Mouse (Mus musculus): Measurements from ENCODE around the gene Tmprss3. TPM values are rescaled to one million over a fixed set of nuclear protein-coding genes. Genes with fewer than 3 reads are reported as not detected.

Tmprss3 gene
- polyA plus RNA-seq, 1 experiment from 2014 or later: not detected

GRCm38 (mm10) chr17:31136291-31136690, 62.5 kb downstream of the Tmprss3 start:
- no peak for TF ChIP-seq CTCF (IDR thresholded peaks at IDR 0.05)
- ChIA-PET CTCF (no interaction called here), POLR2A (no interaction called here)
- DNase-seq (ENCODE audit: low read depth, low spot score) (no peak), ATAC-seq (no peak)
- in situ Hi-C loops (cut with MboI; ENCODE audit: low pct_unique_long_range_greater_than_20kb): loop anchor here (10.0 kb wide), 1 partner anchor 349 kb away; no protein-coding TSS in a partner anchor
- peaks cover 2% of the 10 kb centered on the region for H3K27me3 ChIP-seq

GRCm38 (mm10) chr17:31134913-31135312, 63.9 kb downstream of the Tmprss3 start:
- CTCF ChIA-PET: no interaction called here
- TF ChIP-seq CTCF (IDR thresholded peaks at IDR 0.05): no peak
- DNase-seq (ENCODE audit: low read depth, low spot score) (no peak), ATAC-seq (no peak)
- POLR2A ChIA-PET: no interaction called here
- in situ Hi-C loops (cut with MboI; ENCODE audit: low pct_unique_long_range_greater_than_20kb): loop anchor here (10.0 kb wide), 1 partner anchor 350 kb away; no protein-coding TSS in a partner anchor
- H3K27me3 ChIP-seq: peaks cover 2% of the 10 kb centered on the region

GRCm38 (mm10) chr17:31133776-31134175, 65.0 kb downstream of the Tmprss3 start:
- H3K27me3 ChIP-seq: peaks cover 2% of the 10 kb centered on the region
- POLR2A ChIA-PET: no interaction called here
- TF ChIP-seq CTCF (IDR thresholded peaks at IDR 0.05): no peak

GRCm38 (mm10) chr17:31131269-31131821, 67.4 kb downstream of the Tmprss3 start:
- ATAC-seq: no peak
- H3K27me3 ChIP-seq: peaks cover 2% of the 10 kb centered on the region
- CTCF ChIA-PET: no interaction called here
- in situ Hi-C loops (cut with MboI; ENCODE audit: low pct_unique_long_range_greater_than_20kb): loop anchor here (10.0 kb wide), 1 partner anchor 353 kb away; no protein-coding TSS in a partner anchor
- POLR2A ChIA-PET: no interaction called here
- no peak for TF ChIP-seq CTCF (IDR thresholded peaks at IDR 0.05)
- DNase-seq (ENCODE audit: low read depth, low spot score): no peak

More at GRCm38 (mm10) chr17:31133776-31134175, 65.0 kb downstream of the Tmprss3 start:
- ATAC-seq: no peak
- in situ Hi-C loops (cut with MboI; ENCODE audit: low pct_unique_long_range_greater_than_20kb): loop anchor here (10.0 kb wide), 1 partner anchor 351 kb away; no protein-coding TSS in a partner anchor
- no peak for DNase-seq (ENCODE audit: low read depth, low spot score)
- CTCF ChIA-PET: no interaction called here

- CTCF ChIA-PET: no interaction called here
- DNase-seq (ENCODE audit: low read depth, low spot score): no peak
- no peak for TF ChIP-seq CTCF (IDR thresholded peaks at IDR 0.05)
- POLR2A ChIA-PET: no interaction called here
- ATAC-seq: no peak
- in situ Hi-C loops (cut with MboI; ENCODE audit: low pct_unique_long_range_greater_than_20kb): no loop called here
- H3K27me3 ChIP-seq: peaks cover 2% of the 10 kb centered on the region
Observed at GRCm38 (mm10) chr17:31129452-31129851, 69.3 kb downstream of the Tmprss3 start, which contains the start of gene Tff3. Gene Tff3 (minus strand): TSS chr17:31129646.

Other genes starting within 250 kb of the Tmprss3 start
- not detected for gene Umodl1, start 244.3 kb downstream of the Tmprss3 start, polyA plus RNA-seq (2021)
- gene Abcg1, start 141.3 kb downstream of the Tmprss3 start, polyA plus RNA-seq (2021): 0.01 TPM
- gene Tff3, start 69.3 kb downstream of the Tmprss3 start, polyA plus RNA-seq (2021): not detected
- not detected for gene Tff2, start 54.7 kb downstream of the Tmprss3 start, polyA plus RNA-seq (2021)
- gene Tff1, start 33.7 kb downstream of the Tmprss3 start, polyA plus RNA-seq (2021): not detected
- gene Ubash3a, start 8.9 kb upstream of the Tmprss3 start, polyA plus RNA-seq (2021): 0.01 TPM
- gene Rsph1, start 78.4 kb upstream of the Tmprss3 start, polyA plus RNA-seq (2021): 3.1 TPM
- gene Slc37a1, start 87.8 kb upstream of the Tmprss3 start, polyA plus RNA-seq (2021): 4.5 TPM
- gene Pde9a, start 187.2 kb upstream of the Tmprss3 start, polyA plus RNA-seq (2021): not detected

Data from Patski (cell line).